Mouse (Mus musculus) kidney, adult 2 months (tissue): ENCODE data around the gene Slc17a5.

ENCODE experiments used
- CTCF ChIP-seq: fragments of 200-500 bp; conservative IDR thresholded peaks from 2 replicates; pipeline ENCODE4 v1.5.1; 2011; ENCODE audit warnings: low read depth, mild to moderate bottlenecking, control low read depth, low read length, moderate library complexity, mixed read lengths; ENCODE audit not compliant: insufficient read depth, insufficient read length
- POLR2A ChIP-seq: fragments of 200-500 bp; IDR thresholded peaks from one replicate; pipeline ENCODE4 v1.6.1; 2011; ENCODE audit warnings: low read depth, low read length, control low read depth

DNA sequence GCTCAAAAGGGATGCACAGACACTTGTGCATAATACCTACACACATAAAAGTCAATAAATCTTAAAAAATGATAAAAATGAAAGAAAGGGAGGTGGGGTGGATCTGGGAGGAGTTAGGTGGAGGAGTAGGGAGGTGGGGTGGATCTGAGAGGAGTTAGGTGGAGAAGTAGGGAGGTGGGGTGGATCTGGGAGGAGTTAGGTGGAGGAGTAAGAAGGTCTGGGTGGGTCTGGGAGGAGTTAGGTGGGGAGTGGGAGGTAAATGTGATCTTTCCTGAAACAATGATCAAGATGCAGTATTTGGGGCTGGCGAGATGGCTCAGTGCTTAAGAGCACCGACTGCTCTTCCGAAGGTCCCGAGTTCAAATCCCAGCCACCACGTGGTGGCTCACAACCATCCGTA lies 82.6 kb downstream of the Slc17a5 start:
- TF ChIP-seq CTCF (no peak), POLR2A (no peak)
